In genomic region chr1:33531097-33531856, GRCm38 (mm10) we compare ENCODE assay signal across 11 mouse cellular contexts.
DNase-seq lines count a peak whose midpoint lies in the region; ATAC-seq lines count a peak whose summit lies in the region.
"Had no signal": no experiment of that assay in that cellular context is flagged by ENCODE, and none has a peak within 500 bp of the region (broad histone marks: within the 10 kb centered on the region; RNA-seq: fewer than 3 reads in every experiment).

No protein-coding gene starts in this region.

- H3K4me3 ChIP-seq in midbrain, embryonic 11.5 days (ENCODE audit: low read depth, low read length), result no peak overlapping the region
- H3K4me3 ChIP-seq in midbrain, embryonic 10.5 days, result no peak overlapping the region
- no peak overlapping the region for H3K4me3 ChIP-seq in hindbrain, embryonic 14.5 days (replicated peaks; ENCODE audit: low read length)
- no peak overlapping the region for H3K4me3 ChIP-seq in liver, embryonic 15.5 days (replicated peaks)
- H3K4me3 ChIP-seq: limb, embryonic 15.5 days had no signal

- no peak for ATAC-seq in midbrain, embryonic 11.5 days (ENCODE audit: low FRiP score)
- peak; percentile 81 for ATAC-seq in hindbrain, embryonic 14.5 days (ENCODE audit: low FRiP score)
- peak; percentile 94 for ATAC-seq in liver, embryonic 15.5 days (ENCODE audit: insufficient read depth)
- no peak for ATAC-seq in CD4-positive, CD25-positive, alpha-beta regulatory T cell, adult 4 months

- DNase-seq in midbrain, embryonic 11.5 days (ENCODE audit: low spot score, missing footprints), result peak; percentile 70
- no peak for DNase-seq in midbrain, embryonic 10.5 days (ENCODE audit: low spot score)
- DNase-seq in hindbrain, embryonic 14.5 days (ENCODE audit: low spot score), result peak; percentile 47
- DNase-seq in B cell, adult 2 months, result no peak
- no peak for DNase-seq in cerebellum, adult 9-10 months
- no peak for DNase-seq in gastrocnemius, postnatal 4 days (ENCODE audit: low spot score in 2 of 2)
- DNase-seq: kidney, postnatal 10 days; thymus, adult 2 months had no signal

- no peak overlapping the region for H3K9ac ChIP-seq in midbrain, embryonic 11.5 days (ENCODE audit: low read length)
- no peak overlapping the region for H3K9ac ChIP-seq in hindbrain, embryonic 14.5 days
- no peak overlapping the region for H3K9ac ChIP-seq in liver, embryonic 15.5 days
- H3K9ac ChIP-seq: limb, embryonic 15.5 days had no signal

- no peaks in the 10 kb centered on the region for H3K36me3 ChIP-seq in midbrain, embryonic 11.5 days (ENCODE audit: control insufficient read depth, insufficient read depth, low read length)
- no peaks in the 10 kb centered on the region for H3K36me3 ChIP-seq in midbrain, embryonic 10.5 days
- no peaks in the 10 kb centered on the region for H3K36me3 ChIP-seq in hindbrain, embryonic 14.5 days (replicated peaks; ENCODE audit: control insufficient read depth, insufficient read depth)
- no peaks in the 10 kb centered on the region for H3K36me3 ChIP-seq in liver, embryonic 15.5 days (replicated peaks)
- H3K36me3 ChIP-seq: limb, embryonic 15.5 days had no signal

- no peaks in the 10 kb centered on the region for H3K27me3 ChIP-seq in midbrain, embryonic 11.5 days (ENCODE audit: control insufficient read depth, insufficient read depth, low read length)
- H3K27me3 ChIP-seq in midbrain, embryonic 10.5 days (ENCODE audit: low read depth, poor library complexity, severe bottlenecking), result no peaks in the 10 kb centered on the region
- H3K27me3 ChIP-seq in hindbrain, embryonic 14.5 days (ENCODE audit: control insufficient read depth, insufficient read depth, low read length), result no peaks in the 10 kb centered on the region
- no peaks in the 10 kb centered on the region for H3K27me3 ChIP-seq in liver, embryonic 15.5 days
- H3K27me3 ChIP-seq: limb, embryonic 15.5 days had no signal

- H3K27ac ChIP-seq in midbrain, embryonic 11.5 days (ENCODE audit: low read depth, low read length), result no peak overlapping the region
- H3K27ac ChIP-seq in midbrain, embryonic 10.5 days (replicated peaks), result no peak overlapping the region
- 0 out of 2 replicates have a peak overlapping the region, but pooled peaks have one; percentile 55 for H3K27ac ChIP-seq in hindbrain, embryonic 14.5 days
- H3K27ac ChIP-seq in liver, embryonic 15.5 days (replicated peaks), result peak overlapping the region; percentile 53
- H3K27ac ChIP-seq: limb, embryonic 15.5 days had no signal

- no peaks in the 10 kb centered on the region for H3K9me3 ChIP-seq in midbrain, embryonic 11.5 days (ENCODE audit: control insufficient read depth, low read length)
- H3K9me3 ChIP-seq in midbrain, embryonic 10.5 days (replicated peaks), result no peaks in the 10 kb centered on the region
- H3K9me3 ChIP-seq in hindbrain, embryonic 14.5 days (ENCODE audit: control insufficient read depth, low read length), result no peaks in the 10 kb centered on the region
- H3K9me3 ChIP-seq in liver, embryonic 15.5 days (replicated peaks), result no peaks in the 10 kb centered on the region
- H3K9me3 ChIP-seq: limb, embryonic 15.5 days had no signal

- 84% methylated on average over 5 of the region's 5 CpGs for WGBS in midbrain, embryonic 11.5 days
- WGBS in midbrain, embryonic 10.5 days, result 88% methylated on average over 5 of the region's 5 CpGs
- 49% methylated on average over 5 of the region's 5 CpGs for whole genome bisulfite sequencing in hindbrain, embryonic 14.5 days
- 63% methylated on average over 5 of the region's 5 CpGs for WGBS in liver, embryonic 15.5 days (ENCODE audit: insufficient replicate concordance)

- H3K4me2 ChIP-seq in midbrain, embryonic 11.5 days, result no peak overlapping the region
- H3K4me2 ChIP-seq in hindbrain, embryonic 14.5 days (replicated peaks), result no peak overlapping the region
- H3K4me2 ChIP-seq in liver, embryonic 15.5 days, result peak overlapping the region; percentile 29; the same call in 1 of the 2 replicates
- H3K4me2 ChIP-seq: limb, embryonic 15.5 days had no signal

- H3K4me1 ChIP-seq in midbrain, embryonic 11.5 days (ENCODE audit: control insufficient read depth, insufficient read depth, low read length), result peaks cover 3% of the 10 kb centered on the region
- H3K4me1 ChIP-seq in midbrain, embryonic 10.5 days, result peaks cover 10% of the 10 kb centered on the region; the same call in 1 of the 2 replicates
- peaks cover 18% of the 10 kb centered on the region for H3K4me1 ChIP-seq in hindbrain, embryonic 14.5 days (replicated peaks; ENCODE audit: control insufficient read depth, insufficient read depth, low read length)
- H3K4me1 ChIP-seq in liver, embryonic 15.5 days (replicated peaks), result peaks cover 20% of the 10 kb centered on the region
- H3K4me1 ChIP-seq: limb, embryonic 15.5 days had no signal

Comparison
In these comparisons a context has a peak if more than half of its experiments do, and no peak if none do; other contexts are left out.
1. DNase-seq: peak in midbrain, embryonic 11.5 days (single experiment) and hindbrain, embryonic 14.5 days (single experiment); none in midbrain, embryonic 10.5 days (single experiment), B cell, adult 2 months (0 of 2), cerebellum, adult 9-10 months (single experiment) and gastrocnemius, postnatal 4 days (0 of 2).
2. ATAC-seq: peak in hindbrain, embryonic 14.5 days (single experiment) and liver, embryonic 15.5 days (single experiment); none in midbrain, embryonic 11.5 days (single experiment) and CD4-positive, CD25-positive, alpha-beta regulatory T cell, adult 4 months (single experiment).
3. H3K27ac ChIP-seq: peak in hindbrain, embryonic 14.5 days (single experiment) and liver, embryonic 15.5 days (single experiment); none in midbrain, embryonic 11.5 days (single experiment) and midbrain, embryonic 10.5 days (single experiment).